Mouse (Mus musculus): ENCODE results near the gene Chrm3. TPM values are rescaled to one million over a fixed set of nuclear protein-coding genes. Genes with fewer than 3 reads are reported as not detected.

Chrm3 gene
- polyA plus RNA-seq, 1 experiment = not detected

DNA sequence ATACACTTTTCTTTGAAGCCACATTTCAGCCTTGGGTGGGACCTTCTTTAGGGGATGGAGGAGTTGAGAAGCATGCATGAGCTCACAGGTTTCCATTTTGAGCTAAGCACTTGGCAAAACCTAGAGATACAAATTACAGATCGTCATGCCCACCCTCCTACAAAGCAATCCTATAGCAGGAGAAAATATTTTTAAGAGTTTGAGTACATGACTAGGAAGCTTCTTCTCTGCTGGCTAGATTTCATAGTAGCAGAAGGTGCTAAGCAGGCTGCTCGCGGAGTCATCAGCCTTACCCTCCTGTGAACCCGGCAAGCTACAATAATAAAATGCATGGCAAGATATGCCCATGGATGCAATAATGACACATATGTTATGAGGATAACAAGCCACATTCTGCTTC lies 124.4 kb downstream of the Chrm3 start:
- H3K36me3 ChIP-seq (ENCODE audit: control insufficient read depth, insufficient read depth) = no peaks in the 10 kb centered on the region
- no peaks in the 10 kb centered on the region for H3K27me3 ChIP-seq (ENCODE audit: control insufficient read depth, insufficient read depth, insufficient read length)
- H3K4me3 ChIP-seq = no peak overlapping the region
- H3K4me2 ChIP-seq (ENCODE audit: low read depth) = no peak overlapping the region
- no peaks in the 10 kb centered on the region for H3K79me2 ChIP-seq (ENCODE audit: control insufficient read depth, insufficient read depth)
- TF ChIP-seq CEBPB (IDR thresholded peaks at IDR 0.05; ENCODE audit: insufficient read depth, poor library complexity, severe bottlenecking) (no peak), E2F4 (IDR thresholded peaks at IDR 0.05; ENCODE audit: insufficient read depth) (no peak), TCF3 (IDR thresholded peaks at IDR 0.05; ENCODE audit: insufficient read length, low read depth) (no peak), MAX (IDR thresholded peaks at IDR 0.05; ENCODE audit: low read depth) (no peak), REST (IDR thresholded peaks at IDR 0.05; ENCODE audit: insufficient read depth, insufficient read length) (no peak), SRF (IDR thresholded peaks at IDR 0.05; ENCODE audit: control insufficient read depth, insufficient read length, low read depth) (no peak), MYOG (IDR thresholded peaks at IDR 0.05; ENCODE audit: control insufficient read depth in 1 of 3, insufficient read depth in 1 of 3, insufficient read length in 2 of 3, low read depth in 2 of 3) (no peak), TCF12 (IDR thresholded peaks at IDR 0.05; ENCODE audit: insufficient read depth, poor library complexity, severe bottlenecking) (no peak), USF1 (IDR thresholded peaks at IDR 0.05; ENCODE audit: low read depth) (no peak), POLR2AphosphoS2 (IDR thresholded peaks at IDR 0.05; ENCODE audit: insufficient read length, low read depth) (no peak), MYOD1 (IDR thresholded peaks at IDR 0.05; ENCODE audit: control insufficient read depth in 1 of 3, insufficient read length in 2 of 3, low read depth in 2 of 3) (no peak), POLR2A (IDR thresholded peaks at IDR 0.05; ENCODE audit: insufficient read length, low read depth) (no peak)
- no peak overlapping the region for H3ac ChIP-seq (ENCODE audit: control insufficient read depth, insufficient read length)

DNA sequence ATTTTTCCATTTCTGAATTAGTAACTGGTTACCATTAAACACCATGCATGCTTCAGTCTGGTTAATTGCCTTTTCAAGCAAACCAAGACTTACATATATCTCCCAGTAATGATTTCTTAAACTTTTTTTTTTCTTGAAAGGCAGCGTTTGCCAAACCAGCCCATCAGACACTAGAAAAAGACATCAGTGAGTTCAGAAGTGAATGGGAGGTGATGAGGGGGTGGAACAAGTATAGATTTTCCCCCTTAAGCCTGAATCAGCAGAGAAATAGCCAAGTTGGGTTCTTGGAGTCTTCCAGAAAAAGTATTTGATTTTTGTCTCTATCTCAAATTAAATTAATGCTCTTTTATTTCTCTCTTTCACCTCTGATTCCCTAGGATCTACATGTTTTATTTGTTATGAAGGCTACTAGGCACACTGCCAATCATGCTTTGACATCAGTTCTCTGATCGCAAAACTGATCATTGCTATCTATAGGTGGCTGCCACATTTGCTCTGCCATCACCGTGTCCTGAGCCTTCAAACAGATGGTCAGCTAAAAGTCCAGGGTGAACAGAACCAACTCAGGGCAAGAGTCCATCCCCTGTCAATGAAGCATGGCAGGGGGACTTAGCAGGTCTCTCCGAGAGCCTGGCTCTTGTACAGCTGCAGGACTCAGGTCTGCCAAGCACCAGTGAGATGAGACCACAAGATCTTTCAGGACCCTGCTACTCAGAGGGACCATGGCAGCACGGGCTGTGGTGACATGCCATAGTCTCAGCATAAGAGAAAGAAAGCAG lies 125.1 kb downstream of the Chrm3 start:
- Histone ChIP-seq H3ac (ENCODE audit: control insufficient read depth, insufficient read length) (no peak overlapping the region), H3K27me3 (ENCODE audit: control insufficient read depth, insufficient read depth, insufficient read length) (no peaks in the 10 kb centered on the region), H3K36me3 (ENCODE audit: control insufficient read depth, insufficient read depth) (no peaks in the 10 kb centered on the region), H3K79me2 (ENCODE audit: control insufficient read depth, insufficient read depth) (no peaks in the 10 kb centered on the region), H3K4me3 (no peak overlapping the region), H3K4me2 (ENCODE audit: low read depth) (no peak overlapping the region)
- TF ChIP-seq POLR2AphosphoS2 (IDR thresholded peaks at IDR 0.05; ENCODE audit: insufficient read length, low read depth) (no peak), TCF12 (IDR thresholded peaks at IDR 0.05; ENCODE audit: insufficient read depth, poor library complexity, severe bottlenecking) (no peak), TCF3 (IDR thresholded peaks at IDR 0.05; ENCODE audit: insufficient read length, low read depth) (no peak), USF1 (IDR thresholded peaks at IDR 0.05; ENCODE audit: low read depth) (no peak), CEBPB (IDR thresholded peaks at IDR 0.05; ENCODE audit: insufficient read depth, poor library complexity, severe bottlenecking) (no peak), E2F4 (IDR thresholded peaks at IDR 0.05; ENCODE audit: insufficient read depth) (no peak), POLR2A (IDR thresholded peaks at IDR 0.05; ENCODE audit: insufficient read length, low read depth) (no peak)

DNA sequence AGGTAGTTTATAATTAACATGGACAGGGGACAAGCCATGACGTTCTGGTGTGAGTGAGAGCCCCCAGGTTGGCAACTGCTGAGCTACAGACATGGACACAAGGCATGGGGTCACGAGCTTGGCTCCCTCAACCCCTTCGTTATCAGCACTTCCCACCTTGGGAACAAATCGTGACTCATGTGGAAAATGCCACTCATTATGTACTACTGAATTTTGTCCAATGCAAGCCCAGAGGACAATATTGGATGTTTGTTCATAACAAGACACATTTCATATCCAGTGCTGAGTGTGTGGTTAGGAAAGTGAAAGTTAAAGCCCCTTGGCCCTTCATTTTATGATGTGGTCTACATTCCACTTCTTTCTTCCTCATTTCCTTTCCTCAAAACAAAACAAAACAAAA lies 140.2 kb downstream of the Chrm3 start:
- no peak overlapping the region for H3K4me3 ChIP-seq
- no peak for TF ChIP-seq E2F4 (IDR thresholded peaks at IDR 0.05; ENCODE audit: insufficient read depth)
- no peak for TF ChIP-seq TCF12 (IDR thresholded peaks at IDR 0.05; ENCODE audit: insufficient read depth, poor library complexity, severe bottlenecking)
- no peak for TF ChIP-seq USF1 (IDR thresholded peaks at IDR 0.05; ENCODE audit: low read depth)
- no peak for TF ChIP-seq SRF (IDR thresholded peaks at IDR 0.05; ENCODE audit: control insufficient read depth, insufficient read length, low read depth)
- TF ChIP-seq MYOG (IDR thresholded peaks at IDR 0.05; ENCODE audit: control insufficient read depth in 1 of 3, insufficient read depth in 1 of 3, insufficient read length in 2 of 3, low read depth in 2 of 3) = no peak
- TF ChIP-seq REST (IDR thresholded peaks at IDR 0.05; ENCODE audit: insufficient read depth, insufficient read length) = no peak
- no peak for TF ChIP-seq TCF3 (IDR thresholded peaks at IDR 0.05; ENCODE audit: insufficient read length, low read depth)
- no peak for TF ChIP-seq POLR2AphosphoS2 (IDR thresholded peaks at IDR 0.05; ENCODE audit: insufficient read length, low read depth)
- no peak for TF ChIP-seq MYOD1 (IDR thresholded peaks at IDR 0.05; ENCODE audit: control insufficient read depth in 1 of 3, insufficient read length in 2 of 3, low read depth in 2 of 3)
- TF ChIP-seq MAX (IDR thresholded peaks at IDR 0.05; ENCODE audit: low read depth) = no peak
- no peak for TF ChIP-seq CEBPB (IDR thresholded peaks at IDR 0.05; ENCODE audit: insufficient read depth, poor library complexity, severe bottlenecking)
- no peak for TF ChIP-seq POLR2A (IDR thresholded peaks at IDR 0.05; ENCODE audit: insufficient read length, low read depth)
- H3K79me2 ChIP-seq (ENCODE audit: control insufficient read depth, insufficient read depth) = no peaks in the 10 kb centered on the region
- peak overlapping the region; percentile 44 for H3K4me2 ChIP-seq (ENCODE audit: low read depth)
- no peaks in the 10 kb centered on the region for H3K36me3 ChIP-seq (ENCODE audit: control insufficient read depth, insufficient read depth)
- no peak overlapping the region for H3ac ChIP-seq (ENCODE audit: control insufficient read depth, insufficient read length)
- H3K27me3 ChIP-seq (ENCODE audit: control insufficient read depth, insufficient read depth, insufficient read length) = no peaks in the 10 kb centered on the region

DNA sequence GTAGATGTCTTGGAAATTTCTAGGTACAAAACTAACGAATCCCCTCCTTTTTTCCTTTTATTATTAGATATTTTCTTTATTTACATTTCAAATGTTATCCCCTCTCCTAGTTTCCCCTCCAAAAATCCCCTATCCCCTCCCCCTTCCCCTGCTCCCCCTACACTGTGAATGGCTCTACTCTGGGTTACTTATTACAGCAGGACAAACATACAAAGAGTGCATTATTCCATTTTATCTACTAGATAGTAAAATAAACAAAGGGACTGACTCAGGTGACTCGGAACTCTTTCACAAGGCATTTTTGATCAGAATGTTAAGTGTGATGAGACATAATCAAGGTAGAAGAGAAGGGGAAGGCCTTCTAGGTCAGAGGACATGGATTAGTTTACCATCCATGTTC lies 148.5 kb downstream of the Chrm3 start:
- TF ChIP-seq POLR2AphosphoS2 (IDR thresholded peaks at IDR 0.05; ENCODE audit: insufficient read length, low read depth) (no peak), TCF3 (IDR thresholded peaks at IDR 0.05; ENCODE audit: insufficient read length, low read depth) (no peak), E2F4 (IDR thresholded peaks at IDR 0.05; ENCODE audit: insufficient read depth) (no peak), CEBPB (IDR thresholded peaks at IDR 0.05; ENCODE audit: insufficient read depth, poor library complexity, severe bottlenecking) (no peak), MYOD1 (IDR thresholded peaks at IDR 0.05; ENCODE audit: control insufficient read depth in 1 of 3, insufficient read length in 2 of 3, low read depth in 2 of 3) (no peak), SRF (IDR thresholded peaks at IDR 0.05; ENCODE audit: control insufficient read depth, insufficient read length, low read depth) (no peak), MAX (IDR thresholded peaks at IDR 0.05; ENCODE audit: low read depth) (no peak), REST (IDR thresholded peaks at IDR 0.05; ENCODE audit: insufficient read depth, insufficient read length) (no peak), TCF12 (IDR thresholded peaks at IDR 0.05; ENCODE audit: insufficient read depth, poor library complexity, severe bottlenecking) (no peak), USF1 (IDR thresholded peaks at IDR 0.05; ENCODE audit: low read depth) (no peak), POLR2A (IDR thresholded peaks at IDR 0.05; ENCODE audit: insufficient read length, low read depth) (no peak)
- Histone ChIP-seq H3K79me2 (ENCODE audit: control insufficient read depth, insufficient read depth) (no peaks in the 10 kb centered on the region), H3ac (ENCODE audit: control insufficient read depth, insufficient read length) (no peak overlapping the region), H3K27me3 (ENCODE audit: control insufficient read depth, insufficient read depth, insufficient read length) (no peaks in the 10 kb centered on the region), H3K4me3 (no peak overlapping the region), H3K4me2 (ENCODE audit: low read depth) (no peak overlapping the region), H3K36me3 (ENCODE audit: control insufficient read depth, insufficient read depth) (no peaks in the 10 kb centered on the region)

Measured in myocyte (in vitro differentiated cells).